Comparison of ENCODE assay signal across 12 mouse cellular contexts in the genomic region with DNA sequence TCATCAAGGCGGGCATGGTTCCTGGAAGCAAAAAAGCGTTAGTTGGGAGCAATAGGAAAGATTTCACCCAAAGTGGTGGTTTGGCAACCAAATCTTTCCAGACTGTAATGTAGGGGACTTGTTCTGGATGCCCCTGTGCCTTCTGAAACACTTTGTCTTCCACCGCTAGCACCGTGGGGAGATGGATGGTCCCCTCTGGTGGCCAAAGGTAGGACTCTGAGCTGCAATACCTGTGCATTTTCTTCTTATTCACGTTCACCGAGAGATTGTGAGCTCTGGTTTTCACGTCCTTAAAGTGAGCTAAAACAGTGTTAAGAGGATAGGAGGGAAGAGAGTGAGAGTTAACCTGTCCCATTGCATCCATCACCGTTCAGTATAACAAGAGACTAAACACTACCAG. TPM values are rescaled to one million over a fixed set of nuclear protein-coding genes. Genes with fewer than 3 reads are reported as not detected.
A peak's percentile ranks its signal among the peaks of the same experiment; 100 is the strongest.
DNase-seq lines count a peak whose midpoint lies in the region; ATAC-seq and TF ChIP-seq lines count a peak whose summit lies in the region.
"Had no signal": no experiment of that assay in that cellular context is flagged by ENCODE, and none has a peak within 500 bp of the region (broad histone marks: within the 10 kb centered on the region; RNA-seq: fewer than 3 reads in every experiment).

No protein-coding gene starts in this region.

- TF ChIP-seq CTCF in spleen, adult 2 months (IDR thresholded peaks at IDR 0.05; ENCODE audit: extremely low read depth, insufficient read depth, insufficient read length, insufficient replicate concordance): peak; percentile 13; the same call in 1 of the 2 replicates

- H3K4me3 ChIP-seq in spleen, adult 2 months (ENCODE audit: extremely low read depth, insufficient read depth, insufficient read length): peak overlapping the region; percentile 31
- H3K4me3 ChIP-seq in embryonic facial prominence, embryonic 14.5 days (ENCODE audit: low read depth, low read length): peak overlapping the region; percentile 33; the same call in 1 of the 2 replicates
- no peak overlapping the region for H3K4me3 ChIP-seq in liver, embryonic 15.5 days (replicated peaks)
- H3K4me3 ChIP-seq in midbrain, embryonic 10.5 days: no peak overlapping the region
- H3K4me3 ChIP-seq: left cerebral cortex, adult 2 months; midbrain, embryonic 12.5 days had no signal

- H3K27me3 ChIP-seq in spleen, adult 2 months (ENCODE audit: control insufficient read depth, insufficient read depth, low read length): peaks cover 5% of the 10 kb centered on the region
- no peaks in the 10 kb centered on the region for H3K27me3 ChIP-seq in embryonic facial prominence, embryonic 14.5 days (replicated peaks; ENCODE audit: control insufficient read depth, insufficient read depth, low read length)
- peaks cover 61% of the 10 kb centered on the region for H3K27me3 ChIP-seq in liver, embryonic 15.5 days
- H3K27me3 ChIP-seq in midbrain, embryonic 10.5 days (ENCODE audit: low read depth, poor library complexity, severe bottlenecking): no peaks in the 10 kb centered on the region
- H3K27me3 ChIP-seq: midbrain, embryonic 12.5 days had no signal

- peak overlapping the region; percentile 51; the same call in 1 of the 2 replicates for H3K9ac ChIP-seq in embryonic facial prominence, embryonic 14.5 days (ENCODE audit: low read depth, low read length)
- no peak overlapping the region for H3K9ac ChIP-seq in liver, embryonic 15.5 days
- H3K9ac ChIP-seq: midbrain, embryonic 12.5 days had no signal

- ATAC-seq in embryonic facial prominence, embryonic 14.5 days (ENCODE audit: low read depth): no peak
- ATAC-seq in liver, embryonic 15.5 days (ENCODE audit: insufficient read depth): no peak

- peak in 1 of 2 experiments; percentile 17 for DNase-seq in spleen, adult 2 months (ENCODE audit: low read depth in 1 of 2, low spot score in 2 of 2)
- DNase-seq in spleen, postnatal 4 days (ENCODE audit: low spot score in 2 of 2): no peak
- no peak for DNase-seq in embryonic facial prominence, embryonic 14.5 days (ENCODE audit: low spot score)
- peak; percentile 29 to 39 for DNase-seq in thymus, postnatal 36 days
- no peak for DNase-seq in frontal cortex, adult 2 months (ENCODE audit: extremely low spot score in 1 of 2, low spot score in 1 of 2)
- DNase-seq in midbrain, embryonic 10.5 days (ENCODE audit: low spot score): no peak
- DNase-seq in left cerebral cortex, adult 11 months (ENCODE audit: low spot score): no peak
- DNase-seq: heart, postnatal 14 days; kidney, adult 9 months had no signal

- 33% methylated on average over 8 of the region's 8 CpGs for WGBS in spleen, adult 2 months
- 79% methylated on average over 8 of the region's 8 CpGs for WGBS in embryonic facial prominence, embryonic 14.5 days
- 37% methylated on average over 8 of the region's 8 CpGs for WGBS in liver, embryonic 15.5 days (ENCODE audit: insufficient replicate concordance)
- 87% methylated on average over 8 of the region's 8 CpGs for WGBS in midbrain, embryonic 10.5 days

- no peaks in the 10 kb centered on the region for H3K36me3 ChIP-seq in spleen, adult 2 months (ENCODE audit: control insufficient read depth, insufficient read depth, low read length)
- H3K36me3 ChIP-seq in embryonic facial prominence, embryonic 14.5 days (ENCODE audit: control insufficient read depth, insufficient read depth, low read length): no peaks in the 10 kb centered on the region
- no peaks in the 10 kb centered on the region for H3K36me3 ChIP-seq in liver, embryonic 15.5 days (replicated peaks)
- H3K36me3 ChIP-seq in midbrain, embryonic 10.5 days: no peaks in the 10 kb centered on the region
- H3K36me3 ChIP-seq: midbrain, embryonic 12.5 days had no signal

- H3K4me1 ChIP-seq in spleen, adult 2 months (ENCODE audit: control insufficient read depth, insufficient read depth, insufficient read length): no peaks in the 10 kb centered on the region; the same call in 1 of the 2 replicates
- peaks cover 6% of the 10 kb centered on the region; the same call in 1 of the 2 replicates for H3K4me1 ChIP-seq in embryonic facial prominence, embryonic 14.5 days (ENCODE audit: control insufficient read depth, insufficient read depth, low read length)
- peaks cover 30% of the 10 kb centered on the region for H3K4me1 ChIP-seq in liver, embryonic 15.5 days (replicated peaks)
- peaks cover 6% of the 10 kb centered on the region for H3K4me1 ChIP-seq in midbrain, embryonic 10.5 days
- H3K4me1 ChIP-seq: midbrain, embryonic 12.5 days had no signal

- no peaks in the 10 kb centered on the region for H3K9me3 ChIP-seq in embryonic facial prominence, embryonic 14.5 days (ENCODE audit: control insufficient read depth, low read length)
- no peaks in the 10 kb centered on the region for H3K9me3 ChIP-seq in liver, embryonic 15.5 days (replicated peaks)
- H3K9me3 ChIP-seq in midbrain, embryonic 10.5 days (replicated peaks): no peaks in the 10 kb centered on the region
- H3K9me3 ChIP-seq: midbrain, embryonic 12.5 days had no signal

- no peak overlapping the region for H3K27ac ChIP-seq in spleen, adult 2 months (ENCODE audit: insufficient read depth, low read length)
- no peak overlapping the region for H3K27ac ChIP-seq in embryonic facial prominence, embryonic 14.5 days (replicated peaks; ENCODE audit: low read depth, low read length)
- H3K27ac ChIP-seq in liver, embryonic 15.5 days (replicated peaks): no peak overlapping the region
- no peak overlapping the region for H3K27ac ChIP-seq in midbrain, embryonic 10.5 days (replicated peaks)
- H3K27ac ChIP-seq: left cerebral cortex, adult 2 months; midbrain, embryonic 12.5 days had no signal

- no peak for TF ChIP-seq POLR2A in spleen, adult 2 months (IDR thresholded peaks at IDR 0.05; ENCODE audit: low read depth, low read length)

- H3K4me2 ChIP-seq in embryonic facial prominence, embryonic 14.5 days (ENCODE audit: low read depth, low read length): peak overlapping the region; percentile 64; the same call in 1 of the 2 replicates
- peak overlapping the region; percentile 60 for H3K4me2 ChIP-seq in liver, embryonic 15.5 days
- H3K4me2 ChIP-seq: midbrain, embryonic 12.5 days had no signal

RNA-seq across cellular contexts. Expression of a gene that starts 48.8 kb away (rescaled TPM):
- polyA plus RNA-seq in spleen, adult 2 months (2012; rRNA removed): 27.8 and 36.9 TPM in 2 replicates
- 7.2 and 8.2 TPM in 2 replicates for polyA plus RNA-seq in embryonic facial prominence, embryonic 14.5 days (2014; fragmentation: Nextera tagmentation; extraction: Ambion mirVana)
- 79.2 and 87.6 TPM in 2 replicates for polyA plus RNA-seq in liver, embryonic 15.5 days (2015; fragmentation: Nextera tagmentation; extraction: Ambion mirVana)
- polyA plus RNA-seq in frontal cortex, adult 2 months (2012; rRNA removed): 2.6 and 3.0 TPM in 2 replicates
- 5.0 and 6.4 TPM in 2 replicates for polyA plus RNA-seq in midbrain, embryonic 10.5 days (2016; fragmentation: Nextera tagmentation; extraction: Ambion mirVana)

RNA-seq across cellular contexts. Expression of a gene that starts 56.0 kb away (rescaled TPM):
- polyA plus RNA-seq in spleen, adult 2 months (2012; rRNA removed): 1.0 and 1.2 TPM in 2 replicates
- polyA plus RNA-seq in embryonic facial prominence, embryonic 14.5 days (2014; fragmentation: Nextera tagmentation; extraction: Ambion mirVana): 58.6 and 62.6 TPM in 2 replicates
- 28.0 and 32.8 TPM in 2 replicates for polyA plus RNA-seq in liver, embryonic 15.5 days (2015; fragmentation: Nextera tagmentation; extraction: Ambion mirVana)
- 19.1 and 20.5 TPM in 2 replicates for polyA plus RNA-seq in frontal cortex, adult 2 months (2012; rRNA removed)
- polyA plus RNA-seq in midbrain, embryonic 10.5 days (2016; fragmentation: Nextera tagmentation; extraction: Ambion mirVana): 83.5 and 91.9 TPM in 2 replicates

Comparison
In these comparisons a context has a peak if more than half of its experiments do, and no peak if none do; other contexts are left out.
1. DNase-seq: peak in thymus, postnatal 36 days (2 of 2); none in spleen, postnatal 4 days (0 of 2), embryonic facial prominence, embryonic 14.5 days (single experiment), frontal cortex, adult 2 months (0 of 2), midbrain, embryonic 10.5 days (single experiment) and left cerebral cortex, adult 11 months (single experiment).
2. H3K4me3 ChIP-seq: peak in spleen, adult 2 months (single experiment) and embryonic facial prominence, embryonic 14.5 days (single experiment); none in liver, embryonic 15.5 days (single experiment) and midbrain, embryonic 10.5 days (single experiment).